Mouse (Mus musculus): Measurements from ENCODE around the gene Klf16. TPM values are rescaled to one million over a fixed set of nuclear protein-coding genes. Genes with fewer than 3 reads are reported as not detected.

Klf16 gene
- polyA plus RNA-seq, 1 experiment = 16.0 TPM

DNA sequence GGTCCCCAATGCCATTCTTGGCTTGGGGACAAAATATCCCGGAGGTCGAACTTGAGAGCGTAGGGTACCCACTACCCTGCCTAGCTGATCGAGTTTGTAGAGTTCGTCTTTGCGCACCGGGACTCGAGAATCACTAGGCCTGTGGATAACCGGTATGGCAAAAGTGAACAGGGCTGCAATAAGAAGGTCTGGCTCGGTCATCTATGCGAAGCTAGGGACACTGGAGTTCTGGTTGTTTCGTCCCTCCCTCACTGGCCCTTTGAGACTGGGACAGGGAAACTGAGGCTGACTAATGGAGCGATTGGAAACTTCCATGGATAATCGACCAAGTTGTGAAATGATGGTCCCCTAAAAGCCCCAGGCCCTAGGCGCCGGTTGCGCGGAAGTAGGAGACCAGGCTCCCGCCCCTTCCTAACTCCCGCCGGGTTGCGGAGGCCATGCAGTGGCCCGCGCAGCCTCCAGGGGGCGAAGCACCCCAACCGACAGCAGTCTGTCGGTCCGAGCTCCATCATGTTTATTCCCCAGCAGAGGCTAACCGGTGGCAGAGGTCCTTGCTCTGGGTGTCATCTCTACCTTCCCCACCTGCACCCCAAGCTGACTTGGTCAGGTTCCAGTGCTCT, 1.1 kb upstream of the Klf16 start:
- Histone ChIP-seq H3K36me3 (ENCODE audit: control insufficient read depth, insufficient read depth) (no peaks in the 10 kb centered on the region), H3K4me2 (ENCODE audit: low read depth) (peak overlapping the region; percentile 99), H3K4me3 (peak overlapping the region; percentile 66), H3ac (ENCODE audit: control insufficient read depth, insufficient read length) (peak overlapping the region; percentile 30), H3K27me3 (ENCODE audit: control insufficient read depth, insufficient read depth, insufficient read length) (no peaks in the 10 kb centered on the region), H3K79me2 (ENCODE audit: control insufficient read depth, insufficient read depth) (peaks cover 32% of the 10 kb centered on the region)
- TF ChIP-seq SRF (IDR thresholded peaks at IDR 0.05; ENCODE audit: control insufficient read depth, insufficient read length, low read depth) (peak; percentile 7), E2F4 (IDR thresholded peaks at IDR 0.05; ENCODE audit: insufficient read depth) (no peak), MAX (IDR thresholded peaks at IDR 0.05; ENCODE audit: low read depth) (no peak)

GRCm38 (mm10) chr10:80576351-80577194, 548 bp downstream of the Klf16 start:
- H3K4me2 ChIP-seq (ENCODE audit: low read depth) = peak overlapping the region; percentile 98
- peak overlapping the region; percentile 66 for H3K4me3 ChIP-seq
- H3K79me2 ChIP-seq (ENCODE audit: control insufficient read depth, insufficient read depth) = peaks cover 46% of the 10 kb centered on the region
- H3ac ChIP-seq (ENCODE audit: control insufficient read depth, insufficient read length) = peak overlapping the region; percentile 30
- no peaks in the 10 kb centered on the region for H3K27me3 ChIP-seq (ENCODE audit: control insufficient read depth, insufficient read depth, insufficient read length)
- TF ChIP-seq REST (IDR thresholded peaks at IDR 0.05; ENCODE audit: insufficient read depth, insufficient read length) (no peak), MYOD1 (IDR thresholded peaks at IDR 0.05; ENCODE audit: control insufficient read depth in 1 of 3, insufficient read length in 2 of 3, low read depth in 2 of 3) (peak in 1 of 3 experiments; percentile 12)
- H3K36me3 ChIP-seq (ENCODE audit: control insufficient read depth, insufficient read depth) = no peaks in the 10 kb centered on the region

DNA sequence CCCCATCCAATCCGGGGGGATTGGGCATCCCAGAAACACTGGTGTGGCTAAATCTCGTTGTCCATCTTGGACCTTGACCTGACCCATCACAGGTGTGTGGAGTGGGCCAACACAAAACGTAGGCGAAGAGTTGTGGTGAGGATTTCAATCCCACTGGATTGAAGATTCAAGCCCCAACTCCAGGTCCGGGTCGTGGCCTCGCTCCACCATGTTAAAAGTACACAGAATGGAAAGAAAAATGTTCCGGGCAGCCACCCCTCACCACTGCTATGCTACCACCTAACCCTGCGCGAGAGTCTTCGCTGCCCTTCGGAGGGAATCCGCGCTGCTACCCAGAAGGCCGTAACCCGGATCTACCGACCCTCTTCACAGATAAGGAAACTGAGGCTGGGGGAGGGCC, 1.2 kb downstream of the Klf16 start:
- Histone ChIP-seq H3K79me2 (ENCODE audit: control insufficient read depth, insufficient read depth) (peaks cover 51% of the 10 kb centered on the region), H3K36me3 (ENCODE audit: control insufficient read depth, insufficient read depth) (no peaks in the 10 kb centered on the region), H3K4me2 (ENCODE audit: low read depth) (peak overlapping the region; percentile 89), H3K27me3 (ENCODE audit: control insufficient read depth, insufficient read depth, insufficient read length) (no peaks in the 10 kb centered on the region), H3ac (ENCODE audit: control insufficient read depth, insufficient read length) (peak overlapping the region; percentile 30), H3K4me3 (peak overlapping the region; percentile 66)
- TF ChIP-seq CEBPB (IDR thresholded peaks at IDR 0.05; ENCODE audit: insufficient read depth, poor library complexity, severe bottlenecking) (no peak), TCF3 (IDR thresholded peaks at IDR 0.05; ENCODE audit: insufficient read length, low read depth) (no peak), POLR2AphosphoS2 (IDR thresholded peaks at IDR 0.05; ENCODE audit: insufficient read length, low read depth) (no peak), MYOD1 (IDR thresholded peaks at IDR 0.05; ENCODE audit: control insufficient read depth in 1 of 3, insufficient read length in 2 of 3, low read depth in 2 of 3) (no peak), E2F4 (IDR thresholded peaks at IDR 0.05; ENCODE audit: insufficient read depth) (no peak), USF1 (IDR thresholded peaks at IDR 0.05; ENCODE audit: low read depth) (no peak), TCF12 (IDR thresholded peaks at IDR 0.05; ENCODE audit: insufficient read depth, poor library complexity, severe bottlenecking) (no peak), REST (IDR thresholded peaks at IDR 0.05; ENCODE audit: insufficient read depth, insufficient read length) (no peak), MYOG (IDR thresholded peaks at IDR 0.05; ENCODE audit: control insufficient read depth in 1 of 3, insufficient read depth in 1 of 3, insufficient read length in 2 of 3, low read depth in 2 of 3) (no peak), SRF (IDR thresholded peaks at IDR 0.05; ENCODE audit: control insufficient read depth, insufficient read length, low read depth) (no peak), MAX (IDR thresholded peaks at IDR 0.05; ENCODE audit: low read depth) (no peak), POLR2A (IDR thresholded peaks at IDR 0.05; ENCODE audit: insufficient read length, low read depth) (no peak)

- Histone ChIP-seq H3K4me3 (no peak overlapping the region), H3K27me3 (ENCODE audit: control insufficient read depth, insufficient read depth, insufficient read length) (no peaks in the 10 kb centered on the region), H3K79me2 (ENCODE audit: control insufficient read depth, insufficient read depth) (peaks cover 57% of the 10 kb centered on the region), H3ac (ENCODE audit: control insufficient read depth, insufficient read length) (no peak overlapping the region), H3K4me2 (ENCODE audit: low read depth) (no peak overlapping the region), H3K36me3 (ENCODE audit: control insufficient read depth, insufficient read depth) (no peaks in the 10 kb centered on the region)
- TF ChIP-seq USF1 (IDR thresholded peaks at IDR 0.05; ENCODE audit: low read depth) = no peak
- TF ChIP-seq MYOG (IDR thresholded peaks at IDR 0.05; ENCODE audit: control insufficient read depth in 1 of 3, insufficient read depth in 1 of 3, insufficient read length in 2 of 3, low read depth in 2 of 3) = no peak
- TF ChIP-seq MYOD1 (IDR thresholded peaks at IDR 0.05; ENCODE audit: control insufficient read depth in 1 of 3, insufficient read length in 2 of 3, low read depth in 2 of 3) = no peak
- no peak for TF ChIP-seq CEBPB (IDR thresholded peaks at IDR 0.05; ENCODE audit: insufficient read depth, poor library complexity, severe bottlenecking)
Measured at GRCm38 (mm10) chr10:80574896-80575295, 2.2 kb downstream of the Klf16 start.

GRCm38 (mm10) chr10:80573944-80574343, 3.2 kb downstream of the Klf16 start:
- H3K27me3 ChIP-seq (ENCODE audit: control insufficient read depth, insufficient read depth, insufficient read length) = no peaks in the 10 kb centered on the region
- no peak overlapping the region for H3ac ChIP-seq (ENCODE audit: control insufficient read depth, insufficient read length)
- H3K79me2 ChIP-seq (ENCODE audit: control insufficient read depth, insufficient read depth) = peaks cover 62% of the 10 kb centered on the region
- TF ChIP-seq REST (IDR thresholded peaks at IDR 0.05; ENCODE audit: insufficient read depth, insufficient read length) (no peak), USF1 (IDR thresholded peaks at IDR 0.05; ENCODE audit: low read depth) (no peak), MYOG (IDR thresholded peaks at IDR 0.05; ENCODE audit: control insufficient read depth in 1 of 3, insufficient read depth in 1 of 3, insufficient read length in 2 of 3, low read depth in 2 of 3) (no peak), MAX (IDR thresholded peaks at IDR 0.05; ENCODE audit: low read depth) (no peak), E2F4 (IDR thresholded peaks at IDR 0.05; ENCODE audit: insufficient read depth) (no peak), POLR2AphosphoS2 (IDR thresholded peaks at IDR 0.05; ENCODE audit: insufficient read length, low read depth) (no peak), SRF (IDR thresholded peaks at IDR 0.05; ENCODE audit: control insufficient read depth, insufficient read length, low read depth) (no peak), POLR2A (IDR thresholded peaks at IDR 0.05; ENCODE audit: insufficient read length, low read depth) (no peak), TCF12 (IDR thresholded peaks at IDR 0.05; ENCODE audit: insufficient read depth, poor library complexity, severe bottlenecking) (no peak)
- no peak overlapping the region for H3K4me2 ChIP-seq (ENCODE audit: low read depth)
- no peak overlapping the region for H3K4me3 ChIP-seq
- H3K36me3 ChIP-seq (ENCODE audit: control insufficient read depth, insufficient read depth) = no peaks in the 10 kb centered on the region

Data from myocyte (in vitro differentiated cells).